Mouse (Mus musculus) erythroblast, embryonic 14.5 days (primary cell): ENCODE measurements at regions not wholly inside any gene's neighbourhood (a gene's known extent, or its start where the extent isn't known, plus 50 kb on each side); places are given as distances from the start of the nearest gene placed in this dataset.

Source experiments
- GATA1 ChIP-seq: IDR thresholded peaks from 2 replicates; pipeline ENCODE4 v1.6.1; 2012; ENCODE audit warnings: low read length, inconsistent platforms, mixed read lengths
- TAL1 ChIP-seq: IDR thresholded peaks from 3 replicates; pipeline ENCODE4 v1.6.1; 2012; ENCODE audit warnings: low read length, inconsistent platforms, mixed read lengths

DNA sequence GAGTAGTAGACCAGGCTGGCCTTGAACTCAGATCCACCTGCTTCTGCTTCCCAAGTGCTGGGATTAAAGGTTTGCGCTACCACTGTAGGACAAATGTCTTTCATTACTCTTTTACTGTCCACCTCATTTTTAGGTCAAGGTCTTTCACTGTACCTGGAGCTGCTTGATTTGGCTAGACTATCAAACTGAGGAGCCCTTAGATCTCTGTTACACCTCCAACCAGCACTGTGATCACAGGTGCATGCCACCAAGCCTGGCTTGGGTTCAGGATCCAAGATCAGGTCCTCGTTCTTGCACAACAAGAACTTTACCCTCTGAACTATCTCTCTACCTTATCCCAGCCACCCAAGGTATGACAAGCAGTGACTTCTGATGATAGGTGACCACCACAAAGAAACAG, 80.5 kb upstream of the Npvf start:
- TF ChIP-seq GATA1 (no peak), TAL1 (no peak)
